Mouse (Mus musculus) neural tube, embryonic 10.5 days (tissue): ENCODE measurements around the gene Rnf167.
A peak's percentile ranks its signal among the peaks of the same experiment; 100 is the strongest.

Experiments
- DNase-seq: peaks from one replicate; pipeline ENCODE4 v3.0.0-alpha.2; 2017; ENCODE audit warnings: low spot score; ENCODE audit errors: extremely low spot score

The Rnf167 gene

GRCm38 (mm10) chr11:70646691-70647650 lies at the start of gene Rnf167, which contains the start of gene Slc25a11:
Gene Rnf167 (plus strand): TSS chr11:70647235.
Gene Slc25a11 (minus strand): TSS chr11:70647479.
- peak; percentile 95 for DNase-seq

GRCm38 (mm10) chr11:70597301-70597700 lies 49.7 kb upstream of the Rnf167 start:
- DNase-seq = no peak

- no peak for DNase-seq
Measured at GRCm38 (mm10) chr11:70598451-70598953, 48.5 kb upstream of the Rnf167 start.

GRCm38 (mm10) chr11:70605024-70605566 lies 41.9 kb upstream of the Rnf167 start:
- DNase-seq = peak; percentile 73

- DNase-seq = no peak
Measured at GRCm38 (mm10) chr11:70606717-70607116, 40.3 kb upstream of the Rnf167 start.

- no peak for DNase-seq
Measured at GRCm38 (mm10) chr11:70607611-70608010, 39.4 kb upstream of the Rnf167 start.

GRCm38 (mm10) chr11:70608381-70609066 lies 38.5 kb upstream of the Rnf167 start:
- no peak for DNase-seq

- no peak for DNase-seq
Measured at GRCm38 (mm10) chr11:70610752-70611151, 36.3 kb upstream of the Rnf167 start.

- no peak for DNase-seq
Measured at GRCm38 (mm10) chr11:70612505-70612904, 34.5 kb upstream of the Rnf167 start.

- DNase-seq = peak; percentile 52
Measured at GRCm38 (mm10) chr11:70615074-70615473, 32.0 kb upstream of the Rnf167 start.

GRCm38 (mm10) chr11:70615516-70616093 lies 31.4 kb upstream of the Rnf167 start, which contains the start of gene 4930544D05Rik:
Gene 4930544D05Rik (plus strand): TSS chr11:70615848.
- DNase-seq = no peak

- no peak for DNase-seq
Measured at GRCm38 (mm10) chr11:70619101-70619500, 27.9 kb upstream of the Rnf167 start, which contains the start of gene Chrne. Gene Chrne (minus strand): TSS chr11:70619216.

GRCm38 (mm10) chr11:70621972-70622814 lies 24.8 kb upstream of the Rnf167 start:
- DNase-seq = no peak

GRCm38 (mm10) chr11:70623053-70623742 lies 23.8 kb upstream of the Rnf167 start:
- no peak for DNase-seq

GRCm38 (mm10) chr11:70625473-70625872 lies 21.6 kb upstream of the Rnf167 start:
- peak; percentile 65 for DNase-seq

- no peak for DNase-seq
Measured at GRCm38 (mm10) chr11:70626877-70627276, 20.2 kb upstream of the Rnf167 start.

- no peak for DNase-seq
Measured at GRCm38 (mm10) chr11:70628431-70628830, 18.6 kb upstream of the Rnf167 start.

GRCm38 (mm10) chr11:70629557-70629956 lies 17.5 kb upstream of the Rnf167 start:
- no peak for DNase-seq

GRCm38 (mm10) chr11:70630129-70630528 lies 16.9 kb upstream of the Rnf167 start:
- no peak for DNase-seq

GRCm38 (mm10) chr11:70635601-70636000 lies 11.4 kb upstream of the Rnf167 start:
- DNase-seq = no peak
